Mouse (Mus musculus) lung, adult 18-20 months (tissue): ENCODE measurements around the gene Dhx8.

Source experiments
- DNase-seq, 2 experiments: peaks; one replicate each; pipeline ENCODE4 v3.0.0; 2022; ENCODE audit warnings: mixed read lengths in 2 of 2

The Dhx8 gene

DNA sequence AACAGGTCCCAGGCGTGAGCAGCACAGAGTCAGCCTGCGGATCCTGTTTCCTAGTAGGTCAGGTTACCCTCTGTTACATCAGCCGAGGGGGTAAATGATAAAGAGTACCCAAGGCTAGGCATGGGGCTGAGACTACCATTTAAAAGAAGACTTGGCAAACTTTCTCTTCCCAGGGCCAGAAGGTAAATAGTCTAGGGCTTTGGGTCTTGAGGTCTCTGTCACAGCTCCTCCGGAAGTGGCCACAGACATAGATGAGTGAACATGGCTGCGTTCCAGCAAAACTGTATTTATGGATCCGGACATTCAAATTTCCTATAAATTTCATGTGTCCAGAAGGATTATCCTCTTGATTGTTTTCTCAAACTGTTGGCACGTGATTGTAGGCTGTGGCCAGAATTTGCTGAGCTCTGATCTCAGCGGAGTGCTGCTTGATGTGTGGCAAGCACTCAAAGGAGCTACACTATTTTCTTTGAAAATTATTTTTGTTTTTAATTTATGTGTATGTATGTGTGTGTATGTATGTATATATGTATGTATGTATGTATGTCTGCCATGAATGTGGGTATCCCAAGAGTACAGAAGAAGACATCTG is 72.5 kb downstream of the Dhx8 start:
- DNase-seq, result no peak

DNA sequence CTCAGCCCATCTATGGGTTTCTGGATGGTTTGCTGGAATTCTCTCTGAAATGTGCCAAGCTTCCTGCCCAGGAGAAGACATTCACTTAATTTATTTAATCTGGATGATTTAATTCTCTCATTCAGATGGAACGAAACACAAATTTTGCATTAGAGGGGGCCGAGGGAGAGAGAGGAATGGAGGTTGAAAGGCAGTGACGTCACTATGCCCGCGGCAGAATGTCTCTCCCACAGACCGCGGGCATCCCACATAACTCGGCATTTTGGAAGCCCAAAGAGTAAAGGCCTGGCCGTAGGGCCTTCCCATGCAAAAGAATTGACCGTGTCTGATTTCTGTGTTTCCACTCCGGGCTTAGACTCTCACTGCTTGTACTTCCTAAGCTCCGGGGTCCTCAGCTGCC is 74.0 kb downstream of the Dhx8 start:
- no peak for DNase-seq

DNA sequence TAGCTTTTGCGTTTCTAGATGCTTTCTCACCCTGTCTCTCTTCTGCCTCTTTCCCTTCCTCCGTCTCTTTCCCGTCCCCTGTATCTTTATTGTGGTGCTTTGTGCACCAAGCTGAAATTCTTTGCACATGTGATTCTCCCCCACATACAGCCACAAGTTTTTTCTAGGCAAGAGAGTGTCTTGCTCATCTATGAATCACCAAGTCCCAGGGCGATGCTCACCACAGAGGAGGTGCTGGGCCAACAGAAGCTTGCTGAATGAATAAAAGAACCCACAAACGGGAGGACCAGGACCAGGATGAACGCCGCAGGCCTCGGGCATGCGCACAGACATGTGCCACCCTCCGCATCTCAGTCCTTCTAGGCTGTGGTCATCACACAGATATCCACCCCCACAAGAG is 74.5 kb downstream of the Dhx8 start:
- no peak for DNase-seq

- no peak for DNase-seq
Measured at GRCm38 (mm10) chr11:101809060-101809828, 76.5 kb downstream of the Dhx8 start.

GRCm38 (mm10) chr11:101813259-101813658 is 80.5 kb downstream of the Dhx8 start:
- DNase-seq, result peak; percentile 68 to 69

GRCm38 (mm10) chr11:101814375-101815102 is 81.8 kb downstream of the Dhx8 start:
- DNase-seq, result peak; percentile 39 to 58

- DNase-seq, result no peak
Measured at GRCm38 (mm10) chr11:101815103-101816085, 82.7 kb downstream of the Dhx8 start.
